Mouse (Mus musculus) splenic B cell, adult 2 months (primary cell): Measurements from ENCODE around the gene Krtap17-1.

ENCODE experiments used
- DNase-seq: peaks from one replicate; pipeline ENCODE4 v3.0.0-alpha.2; 2011; ENCODE audit warnings: low read depth, low spot score
- H3K27me3 ChIP-seq: 2 replicates; pipeline ENCODE4 v1.6.1; 2012; ENCODE audit warnings: mild to moderate bottlenecking, low read length, moderate library complexity, mixed read lengths; ENCODE audit not compliant: control insufficient read depth, poor library complexity, insufficient read depth, severe bottlenecking
- H3K36me3 ChIP-seq: 2 replicates; pipeline ENCODE4 v1.6.1; 2012; ENCODE audit warnings: mild to moderate bottlenecking, low read length, moderate library complexity, mixed read lengths; ENCODE audit not compliant: control insufficient read depth, poor library complexity, insufficient read depth, severe bottlenecking

Krtap17-1 gene

GRCm38 (mm10) chr11:99989881-99990405, 3.9 kb downstream of the Krtap17-1 start:
- no peaks in the 10 kb centered on the region for H3K27me3 ChIP-seq
- H3K36me3 ChIP-seq = no peaks in the 10 kb centered on the region
- DNase-seq = no peak

- DNase-seq = no peak
- Histone ChIP-seq H3K27me3 (no peaks in the 10 kb centered on the region), H3K36me3 (no peaks in the 10 kb centered on the region)
Measured at GRCm38 (mm10) chr11:99988530-99988929, 5.3 kb downstream of the Krtap17-1 start.

- DNase-seq = no peak
- Histone ChIP-seq H3K36me3 (no peaks in the 10 kb centered on the region), H3K27me3 (no peaks in the 10 kb centered on the region)
Measured at GRCm38 (mm10) chr11:99986180-99986647, 7.6 kb downstream of the Krtap17-1 start, which contains the start of gene Krtap16-1. Gene Krtap16-1, minus strand, starts transcription at chr11:99986597.

- Histone ChIP-seq H3K27me3 (no peaks in the 10 kb centered on the region), H3K36me3 (no peaks in the 10 kb centered on the region)
- no peak for DNase-seq
Measured at GRCm38 (mm10) chr11:99985291-99986092, 8.3 kb downstream of the Krtap17-1 start.

- no peak for DNase-seq
- no peaks in the 10 kb centered on the region for H3K27me3 ChIP-seq
- no peaks in the 10 kb centered on the region for H3K36me3 ChIP-seq
Measured at GRCm38 (mm10) chr11:99983442-99983841, 10.4 kb downstream of the Krtap17-1 start.

- no peaks in the 10 kb centered on the region for H3K36me3 ChIP-seq
- no peaks in the 10 kb centered on the region for H3K27me3 ChIP-seq
- DNase-seq = no peak
Measured at GRCm38 (mm10) chr11:99982731-99983130, 11.1 kb downstream of the Krtap17-1 start.

- Histone ChIP-seq H3K36me3 (no peaks in the 10 kb centered on the region), H3K27me3 (no peaks in the 10 kb centered on the region)
- DNase-seq = no peak
Measured at GRCm38 (mm10) chr11:99978953-99979352, 14.8 kb downstream of the Krtap17-1 start, which contains the start of gene Krtap29-1. Gene Krtap29-1, minus strand, starts transcription at chr11:99979053.

GRCm38 (mm10) chr11:99965961-99966360, 27.8 kb downstream of the Krtap17-1 start:
- Histone ChIP-seq H3K27me3 (no peaks in the 10 kb centered on the region), H3K36me3 (no peaks in the 10 kb centered on the region)
- DNase-seq = no peak

GRCm38 (mm10) chr11:99964213-99964612, 29.6 kb downstream of the Krtap17-1 start:
- Histone ChIP-seq H3K27me3 (no peaks in the 10 kb centered on the region), H3K36me3 (no peaks in the 10 kb centered on the region)
- DNase-seq = no peak

- no peaks in the 10 kb centered on the region for H3K27me3 ChIP-seq
- no peak for DNase-seq
- H3K36me3 ChIP-seq = no peaks in the 10 kb centered on the region
Measured at GRCm38 (mm10) chr11:99948175-99948574, 45.6 kb downstream of the Krtap17-1 start, which contains the start of gene Krtap9-5. Gene Krtap9-5, plus strand, starts transcription at chr11:99948475.
